Mouse (Mus musculus) G1E (cell line): ENCODE results near the gene Phf23. TPM values are rescaled to one million over a fixed set of nuclear protein-coding genes. Genes with fewer than 3 reads are reported as not detected.

Experiments
- ATAC-seq: 2 replicates; pipeline ENCODE4 v1.8.0; 2016; ENCODE audit warnings: mild to moderate bottlenecking; ENCODE audit not compliant: insufficient number of reproducible peaks, poor library complexity, low FRiP score, severe bottlenecking; ENCODE audit errors: extremely low read depth
- DNase-seq: peaks from one replicate; pipeline ENCODE4 v3.0.0; 2012; ENCODE audit warnings: low spot score
- H3K27me3 ChIP-seq: 2 replicates; pipeline ENCODE4 v1.6.1; 2012; ENCODE audit warnings: mild to moderate bottlenecking, low read length, inconsistent platforms; ENCODE audit not compliant: insufficient read depth
- H3K36me3 ChIP-seq: replicated peaks from 2 replicates; pipeline ENCODE3; 2012; ENCODE audit warnings: mild to moderate bottlenecking, inconsistent platforms
- H3K4me1 ChIP-seq: 2 replicates; pipeline ENCODE4 v1.6.1; 2012; ENCODE audit warnings: low read depth, low read length, inconsistent platforms, mixed read lengths; ENCODE audit not compliant: insufficient read depth
- H3K4me3 ChIP-seq: 2 replicates; pipeline ENCODE4 v1.5.1; 2012; ENCODE audit warnings: low read depth, mild to moderate bottlenecking, inconsistent platforms, low read length, moderate library complexity, mixed read lengths
- H3K9me3 ChIP-seq: replicated peaks from 2 replicates; pipeline ENCODE4 v1.6.1; 2012; ENCODE audit warnings: inconsistent platforms
- CTCF ChIP-seq: IDR thresholded peaks from 2 replicates; pipeline ENCODE4 v1.5.1; 2012; ENCODE audit warnings: low read depth, low read length, inconsistent platforms, mixed read lengths
- GATA1 ChIP-seq: IDR thresholded peaks from 2 replicates; pipeline ENCODE4 v1.6.1; 2012; ENCODE audit warnings: borderline replicate concordance, low read length, inconsistent platforms, mixed read lengths
- GATA2 ChIP-seq: IDR thresholded peaks from 2 replicates; pipeline ENCODE4 v1.6.1; 2012; ENCODE audit warnings: low read depth, low read length, inconsistent platforms, borderline replicate concordance
- POLR2AphosphoS5 ChIP-seq: IDR thresholded peaks from 2 replicates; pipeline ENCODE4 v1.6.1; 2012; ENCODE audit warnings: low read depth, low read length, inconsistent platforms; ENCODE audit not compliant: insufficient replicate concordance
- TAL1 ChIP-seq: conservative IDR thresholded peaks from 2 replicates; pipeline ENCODE4 v1.6.1; 2012; ENCODE audit warnings: low read depth, low read length, inconsistent platforms, mixed read lengths
- polyA plus RNA-seq: library from polyadenylated mRNA; stranded (reverse); fragments of >175 nt; gene quantifications from 2 replicates; pipeline ENCODE4 v1.2.3, GENCODE M21; 2012
- total RNA-seq, 2 experiments: library from RNA; stranded (forward) in 1 of 2; stranded (reverse) in 1 of 2; fragments of 200-1000 nt in 1 of 2; fragments of >200 nt in 1 of 2; fragmentation: Nextera tagmentation in 1 of 2; gene quantifications; 2 replicates each; pipeline ENCODE4 v1.2.3; 2014 to 2017

The Phf23 gene
- total and polyA plus RNA-seq, 3 experiments, result 56.4 to 92.1 (median 84.4) TPM

DNA sequence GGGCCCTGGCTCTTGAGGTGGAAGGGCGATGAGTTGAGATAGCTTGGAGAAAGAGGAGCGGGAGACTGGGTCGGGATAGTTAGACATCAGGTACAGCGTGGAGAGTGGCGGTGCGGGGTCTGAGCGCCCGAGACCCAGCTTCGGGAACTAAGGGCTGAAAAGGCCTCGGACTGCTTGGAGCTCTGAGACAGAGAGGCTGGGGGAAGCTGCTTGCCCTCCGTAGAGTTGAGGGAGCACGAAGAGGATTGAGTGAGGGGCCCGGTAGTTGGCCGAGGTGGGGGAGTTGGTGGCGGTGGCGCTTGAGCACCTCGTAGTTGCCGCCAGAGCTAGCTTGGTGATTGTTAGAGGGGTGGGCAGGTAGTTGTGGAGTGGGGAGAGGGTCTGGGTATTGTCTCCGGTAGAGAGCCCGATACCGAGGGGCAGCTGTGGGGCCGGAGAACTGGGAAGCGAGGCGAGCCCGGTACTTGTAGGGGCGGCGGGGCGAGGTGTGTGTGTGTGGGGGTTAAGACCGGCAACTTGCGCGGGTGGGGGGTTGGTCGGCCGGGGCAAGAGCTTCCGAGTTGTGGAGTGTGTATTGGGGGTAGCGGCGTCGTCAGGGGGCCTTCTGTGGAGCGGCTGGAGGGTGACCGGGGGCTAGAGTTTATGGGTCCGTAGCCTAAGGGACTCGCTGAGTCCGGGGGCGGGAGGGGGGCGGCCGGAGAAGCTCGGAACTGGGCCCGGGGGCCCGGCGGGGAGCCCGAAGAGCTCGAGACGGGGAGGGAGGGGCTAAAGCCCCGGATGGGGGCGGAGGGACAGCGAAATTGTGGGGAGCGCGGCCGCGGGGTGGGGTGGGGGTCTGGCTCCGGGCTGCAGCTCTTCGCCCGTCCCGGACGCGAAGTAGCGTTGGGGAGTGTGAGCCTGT is 834 bp downstream of the Phf23 start:
- Histone ChIP-seq H3K27me3 (no peaks in the 10 kb centered on the region), H3K9me3 (no peaks in the 10 kb centered on the region), H3K4me3 (peak overlapping the region; percentile 98), H3K4me1 (peaks cover 64% of the 10 kb centered on the region), H3K36me3 (peaks cover 55% of the 10 kb centered on the region)
- TF ChIP-seq POLR2AphosphoS5 (no peak), CTCF (no peak), GATA1 (no peak), GATA2 (no peak), TAL1 (no peak)
- ATAC-seq, result no peak
- DNase-seq, result peak; percentile 80

DNA sequence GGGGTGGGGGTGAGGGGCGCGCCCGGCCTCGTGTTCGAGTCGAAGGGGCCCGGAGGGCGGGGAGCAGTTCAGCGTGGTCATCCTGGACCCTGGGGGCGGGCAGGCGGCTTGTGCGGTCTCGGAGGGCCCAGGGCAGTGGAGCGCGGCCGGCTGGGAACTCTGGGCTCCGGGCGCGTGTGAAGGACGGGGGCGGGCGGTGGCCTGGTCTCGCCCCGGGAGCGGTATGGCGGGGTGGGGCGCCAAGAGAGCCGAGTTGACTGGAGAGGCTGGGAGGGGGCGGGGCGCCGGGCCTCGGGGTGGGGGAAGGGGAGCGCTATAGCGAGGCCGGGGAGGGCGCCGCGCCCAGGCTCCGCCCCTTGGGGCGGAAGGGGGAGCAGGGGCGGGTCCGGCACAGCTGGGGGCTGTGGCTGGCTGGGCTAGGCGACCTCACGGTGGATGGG is 1.5 kb downstream of the Phf23 start:
- Histone ChIP-seq H3K4me3 (peak overlapping the region; percentile 98), H3K36me3 (peaks cover 58% of the 10 kb centered on the region), H3K4me1 (peaks cover 70% of the 10 kb centered on the region), H3K27me3 (no peaks in the 10 kb centered on the region), H3K9me3 (no peaks in the 10 kb centered on the region)
- TF ChIP-seq CTCF, result no peak
- TF ChIP-seq POLR2AphosphoS5, result no peak
- no peak for TF ChIP-seq TAL1
- no peak for TF ChIP-seq GATA1
- TF ChIP-seq GATA2, result no peak
- ATAC-seq, result peak; percentile 31
- peak; percentile 94 for DNase-seq

DNA sequence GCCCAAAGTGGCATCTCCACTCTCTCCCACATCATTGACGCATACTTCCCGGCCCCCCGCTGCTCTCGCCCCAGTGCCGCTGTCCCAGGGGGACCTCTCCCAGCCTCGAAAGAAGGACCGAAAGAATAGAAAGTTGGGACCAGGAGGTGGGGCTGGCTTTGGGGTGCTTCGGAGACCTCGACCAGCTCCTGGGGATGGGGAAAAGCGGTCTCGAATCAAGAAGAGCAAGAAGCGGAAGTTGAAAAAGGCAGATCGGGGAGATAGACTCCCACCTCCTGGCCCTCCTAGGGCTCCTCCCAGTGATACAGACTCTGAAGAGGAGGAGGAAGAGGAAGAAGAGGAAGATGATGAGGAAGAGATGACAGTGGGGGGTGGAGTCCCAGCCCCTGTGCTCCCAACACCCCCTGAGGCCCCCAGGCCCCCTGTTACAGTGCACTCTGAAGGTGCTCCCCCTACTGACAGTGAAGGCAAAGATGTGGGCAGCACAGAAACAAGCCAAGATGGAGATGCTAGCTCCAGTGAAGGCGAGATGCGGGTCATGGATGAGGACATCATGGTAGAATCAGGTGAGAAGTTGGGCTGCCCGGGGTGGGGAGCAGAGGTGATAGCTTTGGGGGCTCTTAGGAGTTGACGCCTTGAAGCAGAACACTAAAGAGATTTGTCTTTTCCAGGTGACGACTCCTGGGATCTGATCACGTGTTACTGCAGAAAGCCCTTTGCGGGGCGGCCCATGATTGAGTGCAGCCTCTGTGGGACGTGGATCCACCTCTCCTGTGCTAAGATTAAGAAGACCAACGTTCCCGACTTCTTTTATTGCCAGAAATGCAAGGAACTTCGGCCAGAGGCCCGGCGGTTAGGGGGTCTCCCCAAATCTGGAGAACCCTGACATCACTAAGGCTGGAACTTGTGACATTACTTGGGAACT is 3.3 kb downstream of the Phf23 start:
- ATAC-seq (no peak), DNase-seq (peak; percentile 49)
- H3K27me3 ChIP-seq, result no peaks in the 10 kb centered on the region
- TF ChIP-seq CTCF, result no peak
- TF ChIP-seq POLR2AphosphoS5, result no peak
- TF ChIP-seq GATA2, result peak; percentile 50; the same call in 1 of the 2 replicates
- no peaks in the 10 kb centered on the region for H3K9me3 ChIP-seq
- peak overlapping the region; percentile 57; the same call in 1 of the 2 replicates for H3K4me3 ChIP-seq
- peaks cover 75% of the 10 kb centered on the region for H3K4me1 ChIP-seq
- H3K36me3 ChIP-seq, result peaks cover 61% of the 10 kb centered on the region

DNA sequence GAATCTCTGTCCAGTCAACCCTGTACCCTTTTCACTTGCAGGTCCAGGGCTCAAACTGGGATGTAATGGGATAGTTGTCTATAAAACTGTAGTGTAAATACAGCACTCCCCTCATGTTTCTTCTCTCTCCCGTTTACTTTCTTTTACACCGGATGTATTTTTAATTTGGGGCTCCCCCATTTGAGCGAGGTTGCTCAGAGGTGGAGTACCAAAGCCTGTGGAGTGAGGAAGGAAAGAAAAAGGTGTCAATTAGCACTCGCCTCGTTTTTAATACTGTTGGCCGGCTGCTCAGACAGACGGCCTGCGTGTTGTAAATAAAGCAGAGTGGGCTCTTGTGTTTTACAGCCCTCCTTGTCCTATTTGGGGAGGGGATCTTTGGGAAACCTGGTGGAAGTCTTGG is 4.1 kb downstream of the Phf23 start:
- H3K4me3 ChIP-seq, result peak overlapping the region; percentile 57; the same call in 1 of the 2 replicates
- H3K36me3 ChIP-seq, result peaks cover 61% of the 10 kb centered on the region
- no peaks in the 10 kb centered on the region for H3K9me3 ChIP-seq
- H3K27me3 ChIP-seq, result no peaks in the 10 kb centered on the region
- no peak for ATAC-seq
- TF ChIP-seq GATA1 (no peak), POLR2AphosphoS5 (no peak)
- DNase-seq, result no peak
- H3K4me1 ChIP-seq, result peaks cover 74% of the 10 kb centered on the region

DNA sequence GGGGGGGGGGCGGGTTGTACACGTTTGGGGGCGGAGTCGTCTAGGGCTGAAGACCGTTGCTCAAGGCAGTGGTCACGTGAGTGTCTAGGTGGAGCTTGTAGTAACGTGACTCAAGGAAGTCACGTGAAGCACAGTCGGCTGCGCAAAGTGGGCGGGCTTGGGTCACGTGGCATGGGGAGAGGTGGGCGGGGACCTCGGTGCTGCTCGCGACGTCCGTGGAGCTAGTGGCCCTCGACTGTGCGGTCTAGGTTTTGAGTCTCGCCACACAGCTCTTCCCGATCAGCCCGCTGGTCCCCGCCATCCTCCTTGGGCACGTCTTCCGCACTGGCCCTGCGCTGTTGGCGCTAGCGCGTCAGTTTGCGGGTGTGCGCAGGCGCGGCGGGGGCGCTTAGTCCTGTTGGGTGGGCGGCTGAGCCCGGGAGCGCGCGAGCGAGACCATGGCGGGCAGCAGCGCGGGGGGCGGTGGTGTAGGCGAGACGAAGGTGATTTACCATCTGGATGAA is 4.9 kb downstream of the Phf23 start, which contains the start of gene Dvl2:
TSS of gene Dvl2 (plus strand) at position 200 of the 503 bp plus-strand sequence.
- H3K9me3 ChIP-seq, result no peaks in the 10 kb centered on the region
- DNase-seq (peak; percentile 83), ATAC-seq (peak; percentile 29)
- peak within 1 kb of the TSS; percentile 91 for H3K4me3 ChIP-seq
- peaks cover 67% of the 10 kb centered on the region for H3K36me3 ChIP-seq
- TF ChIP-seq GATA2 (peak; percentile 38; the same call in 1 of the 2 replicates), TAL1 (no peak)
- H3K4me1 ChIP-seq, result peaks cover 72% of the 10 kb centered on the region
- no peaks in the 10 kb centered on the region for H3K27me3 ChIP-seq

DNA sequence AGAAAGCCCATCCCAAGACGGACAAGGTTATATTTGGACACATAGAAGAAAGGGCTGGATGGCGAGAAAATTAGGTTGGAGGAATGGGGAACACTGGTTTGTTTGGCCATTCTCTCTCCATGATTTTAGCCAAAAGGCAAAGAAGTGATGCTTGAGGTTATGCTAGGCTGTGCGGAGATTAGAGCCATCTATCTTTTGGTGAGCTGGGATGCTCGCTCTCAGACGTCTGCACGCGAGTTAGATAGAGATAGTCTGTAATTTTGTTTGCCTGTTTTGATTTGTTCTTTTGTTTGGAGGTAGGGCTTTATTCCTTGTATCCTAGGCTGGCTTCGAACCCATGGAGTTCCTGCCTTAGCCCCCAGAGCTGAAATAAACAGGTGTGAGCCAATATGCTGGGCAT is 5.6 kb downstream of the Phf23 start:
- Histone ChIP-seq H3K9me3 (no peaks in the 10 kb centered on the region), H3K27me3 (no peaks in the 10 kb centered on the region), H3K36me3 (peaks cover 74% of the 10 kb centered on the region), H3K4me3 (peak overlapping the region; percentile 91), H3K4me1 (peaks cover 76% of the 10 kb centered on the region)
- DNase-seq (no peak), ATAC-seq (no peak)
- TF ChIP-seq CTCF (no peak), POLR2AphosphoS5 (no peak), GATA2 (no peak), GATA1 (no peak)
